Mouse (Mus musculus): ENCODE data around the gene Tmem125. TPM values are rescaled to one million over a fixed set of nuclear protein-coding genes. Genes with fewer than 3 reads are reported as not detected.
"Not testable (repeated sequence)": the region's sequence is repeated elsewhere in the genome, so short reads cannot be mapped to it uniquely, and the experiment has no call there.

Gene Tmem125
- total and polyA plus RNA-seq, 2 experiments from 2014 or later: 0.29 TPM; not detected in 1

DNA sequence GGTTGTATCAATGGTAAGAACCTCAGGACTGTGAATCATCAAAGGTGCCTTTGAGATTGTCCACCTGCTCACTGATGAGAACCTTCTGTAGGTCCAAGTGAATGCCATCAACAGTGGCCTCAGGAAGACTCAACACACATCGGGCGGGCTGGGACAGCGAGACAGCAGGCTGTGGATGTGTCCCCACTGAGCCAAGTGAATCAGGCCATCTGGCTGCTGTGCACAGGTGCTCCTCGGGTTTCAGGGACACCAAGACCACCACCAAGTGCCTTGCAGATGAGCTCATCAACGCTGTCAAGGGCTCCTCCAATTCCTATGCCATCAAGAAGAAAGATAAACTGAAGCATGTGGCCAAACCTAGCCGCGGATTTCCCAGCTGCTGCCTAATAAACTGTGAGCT lies 21.6 kb downstream of the Tmem125 start:
- H3K9ac ChIP-seq: no peak overlapping the region
- no peak overlapping the region for H3K4me2 ChIP-seq (ENCODE audit: low read depth)
- DNase-seq (no peak), ATAC-seq (no peak)
- H3K4me3 ChIP-seq (ENCODE audit: low read depth, low read length): no peak overlapping the region
- 83% methylated on average over 7 of the region's 7 CpGs for WGBS
- no peaks in the 10 kb centered on the region for H3K9me3 ChIP-seq (ENCODE audit: low read length)
- no peaks in the 10 kb centered on the region for H3K36me3 ChIP-seq (ENCODE audit: insufficient read depth)
- H3K27ac ChIP-seq (ENCODE audit: low read depth, low read length): no peak overlapping the region
- H3K27me3 ChIP-seq (ENCODE audit: insufficient read depth, low read length): no peaks in the 10 kb centered on the region; the same call in 1 of the 2 replicates
- no peaks in the 10 kb centered on the region for H3K4me1 ChIP-seq (ENCODE audit: insufficient read depth)
- TF ChIP-seq CTCF (IDR thresholded peaks at IDR 0.05; ENCODE audit: low read depth): no peak

DNA sequence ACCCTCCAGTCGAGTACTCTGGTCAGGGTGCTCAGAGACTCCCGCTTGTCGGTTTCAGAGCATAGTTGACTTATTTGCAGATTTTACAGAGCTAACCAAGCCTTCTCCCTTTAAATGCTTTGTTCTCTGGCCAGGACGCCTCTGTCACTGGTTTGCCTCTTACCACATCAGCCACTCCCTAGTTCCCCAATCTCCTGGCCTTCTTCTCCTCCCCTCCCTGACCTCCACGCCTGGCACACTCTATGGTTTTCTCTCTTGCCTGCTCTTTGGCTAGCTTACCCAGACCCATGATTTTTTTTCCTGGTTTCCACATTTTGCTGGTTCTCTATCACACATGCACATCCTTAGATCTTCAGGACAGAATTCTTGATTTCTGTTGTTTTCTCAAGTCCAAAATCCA lies 25.6 kb downstream of the Tmem125 start:
- no peaks in the 10 kb centered on the region for H3K4me1 ChIP-seq (ENCODE audit: insufficient read depth)
- no peaks in the 10 kb centered on the region for H3K9me3 ChIP-seq (ENCODE audit: low read length)
- no peak overlapping the region for H3K4me2 ChIP-seq (ENCODE audit: low read depth)
- 70% methylated on average over 5 of the region's 5 CpGs for WGBS
- H3K9ac ChIP-seq: no peak overlapping the region
- no peak overlapping the region for H3K27ac ChIP-seq (ENCODE audit: low read depth, low read length)
- ATAC-seq (no peak), DNase-seq (no peak)
- TF ChIP-seq CTCF (IDR thresholded peaks at IDR 0.05; ENCODE audit: low read depth): no peak
- H3K36me3 ChIP-seq (ENCODE audit: insufficient read depth): no peaks in the 10 kb centered on the region
- H3K27me3 ChIP-seq (ENCODE audit: insufficient read depth, low read length): no peaks in the 10 kb centered on the region; the same call in 1 of the 2 replicates
- H3K4me3 ChIP-seq (ENCODE audit: low read depth, low read length): no peak overlapping the region

DNA sequence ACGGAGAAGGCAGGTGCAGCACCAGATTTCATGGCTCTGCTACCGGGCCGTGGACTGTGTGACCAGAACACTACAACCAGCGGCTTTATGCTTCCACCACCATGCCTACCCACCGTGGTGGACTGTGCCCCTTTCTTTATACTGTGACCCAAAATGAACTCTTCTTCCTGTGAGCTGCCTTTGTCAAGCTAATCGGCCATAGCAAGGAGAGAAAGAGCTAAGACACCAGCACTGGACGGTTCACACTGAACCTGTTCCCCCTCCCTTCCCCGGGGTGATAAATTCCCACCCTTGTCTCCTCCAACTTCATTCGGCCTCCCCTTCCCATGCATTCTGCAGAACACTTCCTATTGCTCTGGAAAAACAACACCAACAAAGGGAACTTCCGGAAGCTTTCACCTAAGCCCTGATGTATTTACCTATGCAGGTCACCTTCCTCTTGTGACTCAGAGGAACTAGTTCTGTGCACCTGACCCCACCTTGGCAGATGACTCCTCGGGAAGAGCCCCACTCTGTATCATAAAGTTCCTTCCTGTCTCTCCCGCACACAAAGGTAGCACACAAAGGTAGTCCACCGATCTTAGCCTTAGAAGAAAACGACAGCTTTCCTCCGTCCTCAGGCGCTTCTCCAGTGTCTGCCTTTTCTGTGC lies 26.2 kb downstream of the Tmem125 start:
- no peak for TF ChIP-seq CTCF (IDR thresholded peaks at IDR 0.05; ENCODE audit: low read depth)
- H3K4me3 ChIP-seq (ENCODE audit: low read depth, low read length): no peak overlapping the region
- H3K27ac ChIP-seq (ENCODE audit: low read depth, low read length): no peak overlapping the region
- 43% methylated on average over 16 of the region's 16 CpGs for WGBS
- H3K4me1 ChIP-seq (ENCODE audit: insufficient read depth): no peaks in the 10 kb centered on the region
- no peaks in the 10 kb centered on the region; the same call in 1 of the 2 replicates for H3K27me3 ChIP-seq (ENCODE audit: insufficient read depth, low read length)
- H3K36me3 ChIP-seq (ENCODE audit: insufficient read depth): no peaks in the 10 kb centered on the region
- DNase-seq (no peak), ATAC-seq (no peak)
- H3K4me2 ChIP-seq (ENCODE audit: low read depth): no peak overlapping the region
- no peaks in the 10 kb centered on the region for H3K9me3 ChIP-seq (ENCODE audit: low read length)
- no peak overlapping the region for H3K9ac ChIP-seq

DNA sequence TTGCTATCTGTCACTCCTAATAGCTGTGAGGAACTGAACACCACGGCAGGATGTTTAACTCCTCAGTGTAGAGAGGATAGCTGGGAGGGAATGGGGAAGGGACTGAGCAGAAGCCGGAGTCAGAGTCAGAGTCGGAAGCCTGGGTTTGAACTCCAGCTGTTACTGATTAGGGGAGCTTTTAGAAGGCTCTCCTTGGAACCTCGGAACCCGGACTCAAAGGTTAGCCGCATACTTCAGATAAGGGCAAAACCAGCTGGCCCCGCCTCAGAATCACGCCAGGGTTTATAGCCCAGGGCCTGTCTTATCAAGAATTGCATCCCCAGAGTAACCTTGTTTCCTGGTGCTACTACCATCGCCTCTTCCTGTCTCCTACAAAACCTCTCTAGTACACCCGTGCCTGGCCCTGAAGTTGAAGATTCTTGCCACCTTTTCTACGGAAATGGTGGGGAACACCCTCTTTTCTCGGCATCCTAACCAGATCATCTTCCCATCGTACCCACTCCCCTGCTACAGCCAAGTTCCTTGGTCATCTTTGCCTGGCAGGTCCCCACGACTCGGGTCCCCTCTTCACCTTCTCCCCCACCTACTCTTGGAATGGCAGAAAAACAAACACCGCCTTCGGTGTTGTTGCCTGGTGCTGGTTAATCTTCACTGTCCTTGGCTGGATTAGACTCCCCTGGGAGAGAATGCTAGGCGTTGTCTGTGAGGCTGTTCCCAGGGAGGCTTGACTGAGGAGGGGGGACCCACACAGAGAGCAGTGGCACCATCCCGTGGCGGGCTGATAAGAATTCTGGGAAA lies 26.9 kb downstream of the Tmem125 start:
- H3K4me2 ChIP-seq (ENCODE audit: low read depth): no peak overlapping the region
- H3K27ac ChIP-seq (ENCODE audit: low read depth, low read length): no peak overlapping the region
- ATAC-seq (no peak), DNase-seq (no peak)
- 40% methylated on average over 20 of the region's 20 CpGs for WGBS
- H3K36me3 ChIP-seq (ENCODE audit: insufficient read depth): no peaks in the 10 kb centered on the region
- TF ChIP-seq CTCF (IDR thresholded peaks at IDR 0.05; ENCODE audit: low read depth): no peak
- H3K4me1 ChIP-seq (ENCODE audit: insufficient read depth): no peaks in the 10 kb centered on the region
- no peak overlapping the region for H3K9ac ChIP-seq
- no peak overlapping the region for H3K4me3 ChIP-seq (ENCODE audit: low read depth, low read length)
- no peaks in the 10 kb centered on the region; the same call in 1 of the 2 replicates for H3K27me3 ChIP-seq (ENCODE audit: insufficient read depth, low read length)
- no peaks in the 10 kb centered on the region for H3K9me3 ChIP-seq (ENCODE audit: low read length)

DNA sequence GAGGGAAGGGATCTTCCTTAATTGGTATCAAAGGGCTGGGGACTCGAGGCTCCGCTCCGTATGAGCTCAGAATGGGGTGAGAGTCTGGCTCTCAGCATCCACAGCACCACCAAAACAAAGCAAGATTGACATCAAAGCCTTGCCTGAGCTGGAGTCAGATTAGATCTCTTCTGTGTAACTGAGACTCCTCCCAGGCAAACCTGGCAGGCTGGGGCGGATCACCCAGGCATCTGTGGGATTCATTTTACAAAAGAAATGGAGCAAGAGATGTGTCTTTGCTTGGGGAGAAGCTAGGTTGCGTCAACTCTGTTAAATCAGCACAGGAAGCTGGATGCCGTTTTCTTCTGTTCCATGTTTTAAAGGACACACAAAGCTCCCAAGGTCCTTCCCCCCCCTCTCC lies 34.8 kb downstream of the Tmem125 start:
- no peak for ATAC-seq
- Histone ChIP-seq H3K4me2 (ENCODE audit: low read depth) (no peak overlapping the region), H3K27ac (ENCODE audit: low read depth, low read length) (no peak overlapping the region), H3K9ac (no peak overlapping the region), H3K27me3 (ENCODE audit: insufficient read depth, low read length) (no peaks in the 10 kb centered on the region), H3K4me3 (ENCODE audit: low read depth, low read length) (no peak overlapping the region), H3K36me3 (ENCODE audit: insufficient read depth) (no peaks in the 10 kb centered on the region), H3K9me3 (ENCODE audit: low read length) (no peaks in the 10 kb centered on the region), H3K4me1 (ENCODE audit: insufficient read depth) (no peaks in the 10 kb centered on the region)
- DNase-seq: no peak
- 6% methylated on average over 6 of the region's 6 CpGs for WGBS
- TF ChIP-seq CTCF (IDR thresholded peaks at IDR 0.05; ENCODE audit: low read depth): no peak

DNA sequence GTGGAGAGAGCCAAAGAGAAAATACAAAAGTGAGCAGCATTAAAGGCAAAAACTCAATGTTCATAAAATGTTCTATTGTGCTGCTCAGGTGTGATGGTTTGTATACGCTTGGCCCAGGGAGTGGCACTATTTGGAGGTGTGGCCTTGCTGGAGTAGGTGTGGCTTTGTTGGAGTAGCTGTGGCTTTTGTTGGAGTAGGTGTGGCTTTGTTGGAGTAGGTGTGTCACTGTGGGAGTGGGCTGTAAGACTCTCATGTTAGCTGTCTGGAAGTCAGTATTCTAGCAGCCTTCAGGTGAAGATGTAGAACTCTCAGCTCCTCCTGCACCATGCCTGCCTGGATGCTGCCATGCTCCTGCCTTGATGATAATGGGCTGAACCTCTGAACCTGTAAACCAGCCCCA lies 36.7 kb downstream of the Tmem125 start:
- not testable (repeated sequence) for ATAC-seq; H3K9ac ChIP-seq; DNase-seq; H3K27me3 ChIP-seq (ENCODE audit: insufficient read depth, low read length); H3K36me3 ChIP-seq (ENCODE audit: insufficient read depth); H3K4me1 ChIP-seq (ENCODE audit: insufficient read depth); H3K9me3 ChIP-seq (ENCODE audit: low read length); H3K4me2 ChIP-seq (ENCODE audit: low read depth); H3K27ac ChIP-seq (ENCODE audit: low read depth, low read length); H3K4me3 ChIP-seq (ENCODE audit: low read depth, low read length)
- WGBS: 87% methylated on average over 1 of the region's 1 CpGs

DNA sequence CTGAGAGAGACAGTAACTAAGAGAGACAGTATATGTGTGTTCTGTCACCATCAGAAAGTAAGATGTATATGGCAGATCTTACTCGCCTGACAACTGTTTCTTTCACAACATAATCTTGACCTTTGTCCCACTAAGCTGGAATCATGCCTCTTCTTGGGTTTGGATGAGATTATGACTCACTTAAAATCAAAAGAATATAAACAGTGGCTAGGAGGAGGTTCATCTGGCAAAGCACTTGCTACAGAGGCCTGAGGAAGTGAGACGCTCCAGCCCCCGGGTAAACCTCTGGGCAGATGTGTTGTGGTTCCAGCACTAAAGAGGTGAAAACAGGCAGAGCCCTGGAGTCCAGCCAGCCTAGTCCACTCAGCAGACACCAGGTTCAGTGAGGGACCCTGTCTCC lies 38.3 kb downstream of the Tmem125 start:
- 76% methylated on average over 3 of the region's 3 CpGs for WGBS
- Histone ChIP-seq H3K9ac (no peak overlapping the region), H3K27me3 (ENCODE audit: insufficient read depth, low read length) (no peaks in the 10 kb centered on the region), H3K27ac (ENCODE audit: low read depth, low read length) (no peak overlapping the region), H3K4me2 (ENCODE audit: low read depth) (no peak overlapping the region), H3K36me3 (ENCODE audit: insufficient read depth) (no peaks in the 10 kb centered on the region), H3K9me3 (ENCODE audit: low read length) (no peaks in the 10 kb centered on the region), H3K4me3 (ENCODE audit: low read depth, low read length) (no peak overlapping the region), H3K4me1 (ENCODE audit: insufficient read depth) (no peaks in the 10 kb centered on the region)
- no peak for DNase-seq
- ATAC-seq: no peak
- no peak for TF ChIP-seq CTCF (IDR thresholded peaks at IDR 0.05; ENCODE audit: low read depth)
